In genomic region chr19:53440327-53441055, GRCm38 (mm10) we compare ENCODE assay signal across 14 mouse cellular contexts. TPM values are rescaled to one million over a fixed set of nuclear protein-coding genes. Genes with fewer than 3 reads are reported as not detected.
DNase-seq lines count a peak whose midpoint lies in the region; ATAC-seq and TF ChIP-seq lines count a peak whose summit lies in the region.
"Had no signal": no experiment of that assay in that cellular context is flagged by ENCODE, and none has a peak within 500 bp of the region (broad histone marks: within the 10 kb centered on the region; RNA-seq: fewer than 3 reads in every experiment).

No protein-coding gene starts in this region.

- dilution Hi-C loops in CH12.LX (cut with MboI; ENCODE audit: extremely low pct_ligation_motif_present, extremely low pct_unique_long_range_greater_than_20kb, low sequenced_read_pairs): no loop called here

- H3K4me1 ChIP-seq in midbrain, embryonic 10.5 days: peaks cover 20% of the 10 kb centered on the region
- peaks cover 5% of the 10 kb centered on the region for H3K4me1 ChIP-seq in midbrain, embryonic 15.5 days
- peaks cover 50 to 83% of the 10 kb centered on the region in 2 experiments for H3K4me1 ChIP-seq in CH12.LX (ENCODE audit: control insufficient read depth in 1 of 2, insufficient read depth in 2 of 2)
- H3K4me1 ChIP-seq in thymus, adult 2 months (replicated peaks; ENCODE audit: control insufficient read depth, insufficient read depth, low read length): peaks cover 78% of the 10 kb centered on the region

- ATAC-seq in midbrain, embryonic 15.5 days (replicated peaks): no peak

- peaks cover 14% of the 10 kb centered on the region for H3K27me3 ChIP-seq in midbrain, embryonic 10.5 days (ENCODE audit: low read depth, poor library complexity, severe bottlenecking)
- H3K27me3 ChIP-seq in midbrain, embryonic 15.5 days (replicated peaks): no peaks in the 10 kb centered on the region
- H3K27me3 ChIP-seq in CH12.LX (replicated peaks): no peaks in the 10 kb centered on the region
- H3K27me3 ChIP-seq in thymus, adult 2 months (ENCODE audit: control insufficient read depth, insufficient read depth, low read length): no peaks in the 10 kb centered on the region
- H3K27me3 ChIP-seq: liver, embryonic 15.5 days had no signal

- H3K4me3 ChIP-seq in midbrain, embryonic 10.5 days: no peak overlapping the region
- no peak overlapping the region for H3K4me3 ChIP-seq in midbrain, embryonic 15.5 days
- no peak overlapping the region for H3K4me3 ChIP-seq in CH12.LX (replicated peaks in 1 of 3; ENCODE audit: low read depth in 2 of 3, low read length in 2 of 3, poor library complexity in 1 of 3)
- no peak overlapping the region for H3K4me3 ChIP-seq in thymus, adult 2 months (ENCODE audit: control insufficient read depth, insufficient read depth, low read length)
- H3K4me3 ChIP-seq: embryonic facial prominence, embryonic 10.5 days; heart, embryonic 12.5 days; liver, embryonic 15.5 days had no signal

- no peak overlapping the region for H3K9ac ChIP-seq in midbrain, embryonic 15.5 days
- no peak overlapping the region for H3K9ac ChIP-seq in CH12.LX (ENCODE audit: insufficient read depth, low read depth)
- H3K9ac ChIP-seq: heart, embryonic 12.5 days; liver, embryonic 15.5 days had no signal

- no peaks in the 10 kb centered on the region for H3K9me3 ChIP-seq in midbrain, embryonic 10.5 days (replicated peaks)
- H3K9me3 ChIP-seq in midbrain, embryonic 15.5 days: no peaks in the 10 kb centered on the region
- H3K9me3 ChIP-seq in CH12.LX (replicated peaks; ENCODE audit: low read length): peaks cover 4% of the 10 kb centered on the region
- H3K9me3 ChIP-seq: embryonic facial prominence, embryonic 10.5 days; heart, embryonic 12.5 days; liver, embryonic 15.5 days had no signal

- H3K79me2 ChIP-seq in CH12.LX (replicated peaks; ENCODE audit: control insufficient read depth, extremely low read depth, insufficient read depth, poor library complexity, severe bottlenecking): no peaks in the 10 kb centered on the region

- TF ChIP-seq EP300 in CH12.LX (IDR thresholded peaks at IDR 0.05; ENCODE audit: low read length): peak; percentile 59; the same call in 1 of the 2 replicates

- TF ChIP-seq CTCF in CH12.LX (conservative IDR thresholded peaks at IDR 0.05 in 1 of 2, IDR thresholded peaks at IDR 0.05 in 1 of 2; ENCODE audit: low read depth in 2 of 2, low read length in 2 of 2): no peak
- no peak for TF ChIP-seq CTCF in brain, embryonic 14.5 days (IDR thresholded peaks at IDR 0.05; ENCODE audit: borderline replicate concordance, extremely low read depth, insufficient read depth, insufficient read length)
- TF ChIP-seq CTCF in thymus, adult 2 months (IDR thresholded peaks at IDR 0.05; ENCODE audit: borderline replicate concordance, control insufficient read depth, extremely low read depth, insufficient read depth, low read length, poor library complexity): no peak

- H3K27ac ChIP-seq in midbrain, embryonic 10.5 days (replicated peaks): peak overlapping the region; percentile 17
- no peak overlapping the region for H3K27ac ChIP-seq in midbrain, embryonic 15.5 days
- peak overlapping the region; percentile 61 for H3K27ac ChIP-seq in CH12.LX (ENCODE audit: insufficient read depth, low read depth)
- peak overlapping the region; percentile 97 for H3K27ac ChIP-seq in thymus, adult 2 months (ENCODE audit: control insufficient read depth, insufficient read depth, low read length)
- H3K27ac ChIP-seq: embryonic facial prominence, embryonic 10.5 days; liver, embryonic 15.5 days had no signal

- TF ChIP-seq RAD21 in CH12.LX (IDR thresholded peaks at IDR 0.05; ENCODE audit: low read depth, low read length): no peak; the same call in 1 of the 2 replicates

- no peak overlapping the region for H3K4me2 ChIP-seq in midbrain, embryonic 15.5 days
- H3K4me2 ChIP-seq in CH12.LX (ENCODE audit: insufficient read depth, low read depth, poor library complexity, severe bottlenecking): peak overlapping the region; percentile 54
- H3K4me2 ChIP-seq: heart, embryonic 12.5 days; liver, embryonic 15.5 days had no signal

- WGBS in midbrain, embryonic 10.5 days: 36% methylated on average over 10 of the region's 10 CpGs
- WGBS in midbrain, embryonic 15.5 days: 35% methylated on average over 10 of the region's 10 CpGs
- WGBS in thymus, adult 2 months: 21% methylated on average over 10 of the region's 10 CpGs

- no peak for DNase-seq in midbrain, embryonic 10.5 days (ENCODE audit: low spot score)
- DNase-seq in CH12.LX (ENCODE audit: extremely low read depth): peak; percentile 72
- peak; percentile 66 for DNase-seq in brain, embryonic 14.5 days (ENCODE audit: low read depth)
- peak; percentile 79 for DNase-seq in thymus, adult 2 months
- DNase-seq in urinary bladder, postnatal 4 days (ENCODE audit: low spot score in 2 of 2): no peak
- no peak for DNase-seq in adrenal gland, adult 18-20 months (ENCODE audit: low spot score in 2 of 2)
- DNase-seq: cerebellum, adult 9-10 months; gastrocnemius, postnatal 25 days; kidney, adult 8-10 months; lung, postnatal 36 days had no signal

- peak; percentile 36; the same call in 1 of the 2 replicates for TF ChIP-seq POLR2A in CH12.LX (IDR thresholded peaks at IDR 0.05; ENCODE audit: low read depth, low read length)
- no peak for TF ChIP-seq POLR2A in brain, embryonic 14.5 days (IDR thresholded peaks at IDR 0.05; ENCODE audit: borderline replicate concordance, extremely low read depth, insufficient read depth, insufficient read length, poor library complexity, severe bottlenecking)
- 0 out of 2 replicates have a peak, but pooled peaks have one; percentile 37 for TF ChIP-seq POLR2A in thymus, adult 2 months (IDR thresholded peaks at IDR 0.05; ENCODE audit: control insufficient read depth, extremely low read depth, insufficient read depth, low read length, poor library complexity)

- no peaks in the 10 kb centered on the region for H3K36me3 ChIP-seq in midbrain, embryonic 10.5 days
- no peaks in the 10 kb centered on the region for H3K36me3 ChIP-seq in midbrain, embryonic 15.5 days (replicated peaks)
- H3K36me3 ChIP-seq in CH12.LX (replicated peaks in 1 of 2; ENCODE audit: control insufficient read depth in 1 of 2, insufficient read depth in 1 of 2, low read length in 1 of 2): peaks cover 0 to 2% of the 10 kb centered on the region in 2 experiments
- H3K36me3 ChIP-seq in thymus, adult 2 months (ENCODE audit: control insufficient read depth, insufficient read depth, low read length): no peaks in the 10 kb centered on the region
- H3K36me3 ChIP-seq: embryonic facial prominence, embryonic 10.5 days; heart, embryonic 12.5 days; liver, embryonic 15.5 days had no signal

- in situ Hi-C loops in CH12.LX (cut with MboI; ENCODE audit: low pct_ligation_motif_present, low pct_unique_long_range_greater_than_20kb, low sequenced_read_pairs): no loop called here

TF ChIP-seq in CH12.LX, 34 proteins besides CTCF, POLR2A, EP300 and RAD21:
- no peak for TF ChIP-seq RCOR1 (conservative IDR thresholded peaks at IDR 0.05; ENCODE audit: low read depth, low read length)
- TF ChIP-seq E2F4 (IDR thresholded peaks at IDR 0.05; ENCODE audit: insufficient replicate concordance, low read depth, low read length): no peak
- no peak for TF ChIP-seq ZC3H11A (IDR thresholded peaks at IDR 0.05; ENCODE audit: low read depth, low read length)
- TF ChIP-seq BHLHE40 (IDR thresholded peaks at IDR 0.05; ENCODE audit: low read depth, low read length): peak; percentile 68
- TF ChIP-seq TCF12 (IDR thresholded peaks at IDR 0.05; ENCODE audit: low read depth, low read length): peak; percentile 75; the same call in 1 of the 2 replicates
- TF ChIP-seq ETS1 (conservative IDR thresholded peaks at IDR 0.05; ENCODE audit: low read depth, low read length): peak; percentile 80
- TF ChIP-seq USF2 (conservative IDR thresholded peaks at IDR 0.05; ENCODE audit: low read depth, low read length): no peak
- TF ChIP-seq IRF4 (IDR thresholded peaks at IDR 0.05; ENCODE audit: low read depth, low read length): peak; percentile 40; the same call in 1 of the 2 replicates
- TF ChIP-seq SMC3 (IDR thresholded peaks at IDR 0.05; ENCODE audit: low read depth, low read length): peak; percentile 2
- no peak for TF ChIP-seq UBTF (IDR thresholded peaks at IDR 0.05; ENCODE audit: low read depth, low read length)
- TF ChIP-seq CHD2 (IDR thresholded peaks at IDR 0.05; ENCODE audit: low read length): peak; percentile 88
TF ChIP-seq in CH12.LX: peak in this region for 6.

RNA-seq across cellular contexts. Expression of gene Smndc1, which starts 50.1 kb away (rescaled TPM):
- polyA plus RNA-seq in midbrain, embryonic 10.5 days (2016; fragmentation: Nextera tagmentation; extraction: Ambion mirVana): 44.4 and 45.0 TPM in 2 replicates
- polyA plus RNA-seq in midbrain, embryonic 15.5 days (2015; fragmentation: Nextera tagmentation; extraction: Ambion mirVana): 31.9 and 32.4 TPM in 2 replicates
- total RNA-seq in CH12.LX (2012; rRNA removed) (20.5 and 20.9 TPM in 2 replicates), CH12.LX (2014; rRNA removed) (41.1 and 41.3 TPM in 2 replicates)
- 96.6 and 104 TPM in 2 replicates for polyA plus RNA-seq in CH12.LX (2012; ENCODE audit: insufficient read length, low read depth)
- polyA plus RNA-seq in brain, embryonic 14.5 days (2012; rRNA removed): 21.6 and 27.3 TPM in 2 replicates
- polyA plus RNA-seq in thymus, adult 2 months (2012; rRNA removed): 6.7 and 6.8 TPM in 2 replicates
- total RNA-seq in adrenal gland, adult 18-20 months (2021): 10 to 100 TPM; 41.5 to 44.2 TPM

Comparison
In these comparisons a context has a peak if more than half of its experiments do, and no peak if none do; other contexts are left out.
1. DNase-seq: peak in CH12.LX (single experiment), brain, embryonic 14.5 days (single experiment) and thymus, adult 2 months (single experiment); none in midbrain, embryonic 10.5 days (single experiment), urinary bladder, postnatal 4 days (0 of 2) and adrenal gland, adult 18-20 months (0 of 2).